Mouse (Mus musculus) G1E (cell line): ENCODE results near the gene Hmcn2. TPM values are rescaled to one million over a fixed set of nuclear protein-coding genes. Genes with fewer than 3 reads are reported as not detected.

Source experiments
- ATAC-seq: 2 replicates; pipeline ENCODE4 v1.8.0; 2016; ENCODE audit warnings: mild to moderate bottlenecking; ENCODE audit not compliant: insufficient number of reproducible peaks, poor library complexity, low FRiP score, severe bottlenecking; ENCODE audit errors: extremely low read depth
- DNase-seq: peaks from one replicate; pipeline ENCODE4 v3.0.0; 2012; ENCODE audit warnings: low spot score
- H3K27me3 ChIP-seq: 2 replicates; pipeline ENCODE4 v1.6.1; 2012; ENCODE audit warnings: mild to moderate bottlenecking, low read length, inconsistent platforms; ENCODE audit not compliant: insufficient read depth
- H3K36me3 ChIP-seq: replicated peaks from 2 replicates; pipeline ENCODE3; 2012; ENCODE audit warnings: mild to moderate bottlenecking, inconsistent platforms
- H3K4me1 ChIP-seq: 2 replicates; pipeline ENCODE4 v1.6.1; 2012; ENCODE audit warnings: low read depth, low read length, inconsistent platforms, mixed read lengths; ENCODE audit not compliant: insufficient read depth
- H3K4me3 ChIP-seq: 2 replicates; pipeline ENCODE4 v1.5.1; 2012; ENCODE audit warnings: low read depth, mild to moderate bottlenecking, inconsistent platforms, low read length, moderate library complexity, mixed read lengths
- H3K9me3 ChIP-seq: replicated peaks from 2 replicates; pipeline ENCODE4 v1.6.1; 2012; ENCODE audit warnings: inconsistent platforms
- CTCF ChIP-seq: IDR thresholded peaks from 2 replicates; pipeline ENCODE4 v1.5.1; 2012; ENCODE audit warnings: low read depth, low read length, inconsistent platforms, mixed read lengths
- GATA1 ChIP-seq: IDR thresholded peaks from 2 replicates; pipeline ENCODE4 v1.6.1; 2012; ENCODE audit warnings: borderline replicate concordance, low read length, inconsistent platforms, mixed read lengths
- GATA2 ChIP-seq: IDR thresholded peaks from 2 replicates; pipeline ENCODE4 v1.6.1; 2012; ENCODE audit warnings: low read depth, low read length, inconsistent platforms, borderline replicate concordance
- POLR2AphosphoS5 ChIP-seq: IDR thresholded peaks from 2 replicates; pipeline ENCODE4 v1.6.1; 2012; ENCODE audit warnings: low read depth, low read length, inconsistent platforms; ENCODE audit not compliant: insufficient replicate concordance
- TAL1 ChIP-seq: conservative IDR thresholded peaks from 2 replicates; pipeline ENCODE4 v1.6.1; 2012; ENCODE audit warnings: low read depth, low read length, inconsistent platforms, mixed read lengths
- polyA plus RNA-seq: library from polyadenylated mRNA; stranded (reverse); fragments of >175 nt; gene quantifications from 2 replicates; pipeline ENCODE4 v1.2.3, GENCODE M21; 2012
- total RNA-seq, 2 experiments: library from RNA; stranded (forward) in 1 of 2; stranded (reverse) in 1 of 2; fragments of 200-1000 nt in 1 of 2; fragments of >200 nt in 1 of 2; fragmentation: Nextera tagmentation in 1 of 2; gene quantifications; 2 replicates each; pipeline ENCODE4 v1.2.3; 2014 to 2017

Gene Hmcn2
- total and polyA plus RNA-seq, 3 experiments = 0.16 TPM; not detected in 2

DNA sequence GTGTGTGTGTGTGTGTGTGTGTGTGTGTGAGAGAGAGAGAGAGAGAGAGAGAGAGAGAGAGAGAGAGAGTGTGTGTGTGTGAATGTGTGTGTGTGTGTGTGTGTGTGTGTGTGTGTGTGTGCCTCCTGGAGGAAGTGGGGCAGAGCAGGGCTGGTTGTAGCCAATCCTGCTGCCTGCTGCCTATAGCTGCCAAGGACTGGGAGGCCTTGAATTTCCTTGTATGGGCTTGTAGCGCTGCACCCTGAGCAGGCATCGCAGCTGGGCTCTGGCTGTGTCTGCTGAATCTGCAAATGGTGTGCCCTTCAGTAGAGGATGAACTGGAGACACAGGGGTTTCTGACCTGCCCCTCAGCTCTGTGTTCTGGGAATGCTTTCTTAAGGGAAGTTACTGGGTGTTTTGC is 3.9 kb downstream of the Hmcn2 start:
- no peaks in the 10 kb centered on the region for H3K9me3 ChIP-seq
- no peaks in the 10 kb centered on the region for H3K4me1 ChIP-seq
- no peaks in the 10 kb centered on the region for H3K36me3 ChIP-seq
- H3K4me3 ChIP-seq = no peak overlapping the region
- no peak for DNase-seq
- TF ChIP-seq CTCF (no peak), TAL1 (no peak), POLR2AphosphoS5 (no peak), GATA2 (no peak), GATA1 (no peak)
- ATAC-seq = no peak
- H3K27me3 ChIP-seq = peaks cover 12% of the 10 kb centered on the region; the same call in 1 of the 2 replicates

DNA sequence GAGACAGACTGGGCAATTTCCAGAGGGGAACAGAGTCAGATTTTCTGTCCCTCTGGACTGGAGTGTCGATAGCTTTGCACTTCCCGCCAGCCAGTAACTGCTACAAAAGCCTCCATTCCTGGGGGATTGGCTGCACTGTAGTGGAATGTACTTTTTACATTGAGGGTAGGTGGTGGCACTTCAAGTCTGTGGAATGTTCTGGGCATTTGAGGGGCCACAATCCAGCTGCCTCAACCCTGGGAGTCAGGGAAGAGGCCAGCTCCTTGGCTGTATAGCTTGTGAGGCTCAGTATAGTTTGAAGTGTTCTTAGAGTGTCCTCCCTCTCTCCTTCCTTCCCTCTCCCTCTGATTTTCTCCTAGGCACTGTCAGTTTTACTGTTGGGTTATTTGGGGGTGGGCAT is 5.0 kb downstream of the Hmcn2 start:
- H3K36me3 ChIP-seq = no peaks in the 10 kb centered on the region
- no peaks in the 10 kb centered on the region for H3K4me1 ChIP-seq
- ATAC-seq (no peak), DNase-seq (no peak)
- H3K9me3 ChIP-seq = no peaks in the 10 kb centered on the region
- H3K4me3 ChIP-seq = no peak overlapping the region
- peaks cover 12% of the 10 kb centered on the region; the same call in 1 of the 2 replicates for H3K27me3 ChIP-seq
- TF ChIP-seq TAL1 (no peak), CTCF (no peak), GATA2 (no peak), POLR2AphosphoS5 (no peak), GATA1 (no peak)

DNA sequence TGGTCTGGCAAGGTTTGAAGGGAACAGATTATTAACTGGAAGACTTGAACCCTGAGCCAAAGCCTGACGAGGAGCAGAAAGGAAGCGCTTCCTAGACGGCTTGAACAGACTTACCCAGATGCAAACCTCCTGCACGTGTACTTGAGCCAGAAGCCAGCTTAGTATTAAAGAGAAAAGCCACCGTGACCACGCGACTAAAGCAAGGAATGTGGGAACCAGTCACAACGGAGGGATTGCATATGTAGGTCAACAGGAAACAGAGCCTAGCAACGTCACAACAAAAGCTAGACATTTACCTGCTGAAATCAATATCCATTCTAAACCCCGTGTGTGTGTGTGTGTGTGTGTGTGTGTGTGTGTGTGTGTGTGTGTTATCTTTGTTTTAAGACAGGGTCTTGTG is 13.0 kb downstream of the Hmcn2 start:
- DNase-seq = no peak
- no peaks in the 10 kb centered on the region for H3K4me1 ChIP-seq
- ATAC-seq = no peak
- TF ChIP-seq CTCF (no peak), POLR2AphosphoS5 (no peak), GATA1 (no peak), TAL1 (no peak), GATA2 (no peak)
- H3K27me3 ChIP-seq = no peaks in the 10 kb centered on the region
- H3K36me3 ChIP-seq = no peaks in the 10 kb centered on the region
- no peaks in the 10 kb centered on the region for H3K9me3 ChIP-seq
- H3K4me3 ChIP-seq = no peak overlapping the region

DNA sequence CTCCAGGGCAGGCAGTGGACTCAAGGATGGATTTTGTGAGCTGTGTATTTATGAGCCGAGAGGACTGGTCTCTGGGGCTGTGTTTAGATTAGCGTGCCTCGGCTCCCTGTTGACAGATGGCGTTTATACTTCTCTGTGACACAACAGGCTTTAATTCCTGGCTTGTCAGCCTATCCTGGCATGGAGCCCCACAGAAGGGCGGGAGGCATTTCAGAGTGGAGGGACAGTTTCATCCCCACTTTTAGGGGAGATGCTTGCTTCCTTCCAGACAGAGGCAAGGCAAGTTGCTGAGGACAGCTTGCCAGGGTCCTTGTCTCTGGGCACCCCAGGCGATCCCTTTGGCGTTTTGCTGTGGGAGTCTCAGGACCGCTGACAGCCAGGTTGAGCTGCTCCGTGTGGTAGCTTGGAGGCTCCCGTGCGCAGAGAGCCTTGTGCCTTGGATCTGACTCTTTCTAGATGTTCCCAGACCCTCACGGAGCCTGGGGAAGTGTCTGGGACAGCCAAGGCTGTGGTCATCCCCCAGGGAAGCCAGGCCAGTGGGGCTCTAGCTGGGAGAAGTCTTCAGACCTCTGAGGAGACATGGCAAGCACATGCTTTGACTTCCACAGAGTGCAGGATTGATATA is 23.6 kb downstream of the Hmcn2 start:
- TF ChIP-seq POLR2AphosphoS5 = no peak
- Histone ChIP-seq H3K4me1 (no peaks in the 10 kb centered on the region), H3K36me3 (no peaks in the 10 kb centered on the region), H3K27me3 (peaks cover 2% of the 10 kb centered on the region; the same call in 1 of the 2 replicates), H3K9me3 (no peaks in the 10 kb centered on the region), H3K4me3 (no peak overlapping the region)
- DNase-seq (no peak), ATAC-seq (no peak)

DNA sequence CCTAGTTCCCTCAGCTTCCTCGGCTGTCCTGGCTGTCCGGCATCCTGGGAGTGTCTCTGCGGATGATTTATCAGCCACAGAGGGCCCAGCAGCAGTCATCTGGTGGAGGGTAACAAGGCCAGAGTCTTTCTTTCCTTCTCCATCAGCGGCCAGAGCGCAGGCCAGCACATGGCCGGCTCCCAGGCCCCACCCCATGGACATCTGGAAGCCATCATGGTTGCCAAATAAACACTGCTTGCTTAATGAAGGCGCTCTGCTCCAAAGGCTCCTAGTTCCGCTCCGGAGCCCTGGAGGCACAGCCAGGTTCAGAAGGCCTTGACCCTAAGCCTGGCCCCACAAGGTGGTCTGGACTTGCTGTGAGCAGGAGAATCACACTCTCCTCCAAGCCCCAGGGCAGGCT is 25.6 kb downstream of the Hmcn2 start:
- H3K36me3 ChIP-seq = no peaks in the 10 kb centered on the region
- ATAC-seq (no peak), DNase-seq (no peak)
- no peaks in the 10 kb centered on the region for H3K9me3 ChIP-seq
- H3K4me3 ChIP-seq = no peak overlapping the region
- TF ChIP-seq CTCF = no peak
- no peak for TF ChIP-seq POLR2AphosphoS5
- TF ChIP-seq TAL1 = no peak
- no peak for TF ChIP-seq GATA2
- TF ChIP-seq GATA1 = no peak
- no peaks in the 10 kb centered on the region for H3K4me1 ChIP-seq
- H3K27me3 ChIP-seq = peaks cover 5% of the 10 kb centered on the region; the same call in 1 of the 2 replicates

DNA sequence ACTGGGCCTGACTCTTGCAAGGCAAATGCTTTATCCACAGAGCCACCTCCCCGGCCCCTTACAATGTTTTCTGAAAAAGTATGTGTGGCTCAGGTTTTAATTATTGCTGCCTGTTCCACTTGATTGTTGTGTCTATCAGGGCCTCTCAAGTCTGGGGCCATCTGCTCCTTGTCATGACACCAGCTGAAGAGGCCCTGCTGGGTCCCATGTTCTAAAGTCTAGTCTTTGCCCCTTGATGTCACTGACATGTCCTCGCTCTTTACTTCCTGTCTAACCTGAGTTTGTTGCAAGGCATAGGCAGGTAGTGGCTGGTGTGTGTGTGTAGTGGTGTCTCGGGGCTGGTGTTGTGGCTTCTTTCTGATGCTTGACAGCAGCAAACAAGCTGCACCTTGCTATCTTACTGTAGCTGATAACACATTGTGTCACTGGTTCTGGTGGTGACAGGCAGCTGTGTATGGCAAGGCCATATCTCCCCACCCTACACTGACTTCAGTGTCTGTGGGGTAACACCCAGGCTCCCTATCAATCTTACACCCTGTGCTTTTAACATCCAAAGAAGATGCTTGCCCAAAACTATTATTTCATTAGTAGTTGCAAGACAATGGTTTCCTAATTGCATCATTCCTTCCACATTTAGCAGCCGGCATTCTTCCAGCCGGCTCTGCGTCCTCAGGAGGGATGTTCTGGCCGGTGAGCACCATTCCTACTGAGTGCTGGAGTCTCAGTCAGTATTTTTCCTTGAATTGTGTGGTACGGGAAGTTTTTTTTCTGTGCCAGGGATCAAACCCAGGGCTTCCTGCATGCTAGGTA is 27.7 kb downstream of the Hmcn2 start:
- H3K27me3 ChIP-seq = peaks cover 3% of the 10 kb centered on the region; the same call in 1 of the 2 replicates
- H3K36me3 ChIP-seq = no peaks in the 10 kb centered on the region
- DNase-seq = no peak
- no peaks in the 10 kb centered on the region for H3K9me3 ChIP-seq
- no peak overlapping the region for H3K4me3 ChIP-seq
- TF ChIP-seq CTCF (no peak), GATA2 (no peak), TAL1 (no peak), GATA1 (no peak), POLR2AphosphoS5 (no peak)
- no peaks in the 10 kb centered on the region for H3K4me1 ChIP-seq
- ATAC-seq = no peak
